Mouse (Mus musculus) kidney, embryonic 16.5 days (tissue): Measurements from ENCODE around the gene Oaz2. TPM values are rescaled to one million over a fixed set of nuclear protein-coding genes. Genes with fewer than 3 reads are reported as not detected.

Experiments
- ATAC-seq: fragments of 200-750 bp; cut with Nextera tagmentation; 2 replicates; pipeline ENCODE4 v1.8.0; 2017; ENCODE audit warnings: moderate TSS enrichment; ENCODE audit not compliant: low FRiP score, low TSS enrichment
- H3K27ac ChIP-seq: fragments of 300-500 bp; sonication (generic); 2 replicates; pipeline ENCODE4 v1.5.1; 2014; ENCODE audit warnings: low read length
- H3K27me3 ChIP-seq: fragments of 300-500 bp; sonication (generic); 2 replicates; pipeline ENCODE4 v1.6.1; 2014; ENCODE audit warnings: low read length, control low read depth, mixed read lengths; ENCODE audit not compliant: insufficient read depth
- H3K36me3 ChIP-seq: fragments of 300-500 bp; sonication (generic); 2 replicates; pipeline ENCODE4 v1.6.1; 2014; ENCODE audit warnings: low read length, control low read depth, mixed read lengths; ENCODE audit not compliant: insufficient read depth
- H3K4me1 ChIP-seq: fragments of 300-500 bp; sonication (generic); 2 replicates; pipeline ENCODE4 v1.6.1; 2014; ENCODE audit warnings: low read length, control low read depth, mixed read lengths; ENCODE audit not compliant: insufficient read depth
- H3K4me2 ChIP-seq: fragments of 300-500 bp; sonication (generic); replicated peaks from 2 replicates; pipeline ENCODE4 v1.6.1; 2014; ENCODE audit warnings: low read depth, low read length
- H3K4me3 ChIP-seq: fragments of 300-500 bp; sonication (generic); 2 replicates; pipeline ENCODE4 v1.5.1; 2014; ENCODE audit warnings: mild to moderate bottlenecking, low read length
- H3K9ac ChIP-seq: fragments of 300-500 bp; sonication (generic); replicated peaks from 2 replicates; pipeline ENCODE4 v1.6.1; 2014; ENCODE audit warnings: low read length
- H3K9me3 ChIP-seq: fragments of 300-500 bp; sonication (generic); 2 replicates; pipeline ENCODE4 v1.6.1; 2016; ENCODE audit warnings: low read length, control low read depth
- WGBS: fragments of 180-500 bp; shearing (Covaris S2); extraction: QIAGEN DNeasy Blood & Tissue Kit; methylation state at CpG from one replicate; pipeline ENCODE4 v1.1.7; 2014; 5-methylcytosine and 5-hydroxymethylcytosine counted together
- polyA plus RNA-seq: library from polyadenylated mRNA; unstranded; fragments of >200 nt; fragmentation: Nextera tagmentation; extraction: Ambion mirVana; gene quantifications from 2 replicates; pipeline ENCODE4 v1.2.1, GENCODE M21; 2015

The Oaz2 gene
- polyA plus RNA-seq, 1 experiment from 2014 or later = 362 TPM

DNA sequence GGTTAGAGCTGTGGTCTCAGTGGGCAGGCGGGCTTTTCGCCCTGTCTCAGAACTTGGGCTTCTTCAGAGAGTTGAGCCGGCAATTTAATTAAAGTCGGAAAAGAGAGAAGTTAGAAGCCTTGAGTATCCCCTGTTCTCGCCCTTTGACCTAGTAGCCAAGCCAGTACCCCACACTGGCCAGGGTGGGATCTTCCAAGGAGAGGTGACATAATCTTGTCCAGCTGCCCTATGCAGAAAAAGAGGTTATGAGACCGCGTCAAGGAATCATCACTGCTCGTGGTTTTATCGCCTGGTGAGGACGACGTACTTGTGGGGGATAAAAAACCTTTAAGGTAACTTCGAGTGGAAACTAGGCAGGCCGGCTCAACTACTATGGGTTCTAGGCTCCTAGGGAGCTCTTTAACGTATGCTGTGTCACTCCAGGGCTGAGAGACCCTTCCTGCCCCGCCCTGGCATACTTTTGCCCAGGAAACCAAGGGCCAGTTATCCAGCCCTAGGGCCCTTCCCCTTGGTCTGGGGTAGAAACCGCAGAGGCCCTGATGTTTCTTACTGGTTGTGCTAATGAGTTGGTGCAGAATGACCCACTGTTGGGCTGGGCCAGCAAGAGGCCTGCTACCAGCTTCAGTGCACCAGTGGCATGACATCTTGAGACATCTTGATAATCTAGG lies 36.3 kb upstream of the Oaz2 start:
- no peak for ATAC-seq
- Histone ChIP-seq H3K36me3 (no peaks in the 10 kb centered on the region), H3K4me3 (peak overlapping the region; percentile 65), H3K4me2 (peak overlapping the region; percentile 99), H3K27me3 (peaks cover 14% of the 10 kb centered on the region), H3K9ac (peak overlapping the region; percentile 82), H3K4me1 (peaks cover 12% of the 10 kb centered on the region; the same call in 1 of the 2 replicates), H3K27ac (no peak overlapping the region), H3K9me3 (no peaks in the 10 kb centered on the region)
- WGBS = 38% methylated on average over 16 of the region's 16 CpGs

DNA sequence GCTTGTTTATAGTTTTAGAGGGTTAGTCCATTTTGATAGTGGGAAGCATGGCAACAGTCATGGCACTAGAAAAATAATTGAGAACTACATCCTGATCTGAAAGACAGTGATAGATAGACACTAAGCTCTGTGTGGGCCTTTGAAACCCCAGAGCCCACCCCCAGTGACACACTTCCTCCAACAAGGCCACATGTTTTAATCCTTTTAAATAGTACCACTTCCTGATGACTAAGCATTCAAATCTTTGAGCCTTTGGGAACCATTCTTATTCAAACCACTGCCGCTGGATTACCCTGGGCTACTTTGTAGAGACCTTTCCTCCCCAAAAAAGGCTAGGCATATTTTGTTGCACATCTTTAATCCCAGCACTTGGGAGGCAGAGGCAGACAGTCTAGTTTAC lies 32.0 kb upstream of the Oaz2 start:
- Histone ChIP-seq H3K4me1 (peaks cover 31% of the 10 kb centered on the region), H3K4me3 (no peak overlapping the region), H3K9me3 (no peaks in the 10 kb centered on the region), H3K9ac (no peak overlapping the region), H3K36me3 (no peaks in the 10 kb centered on the region), H3K4me2 (no peak overlapping the region), H3K27me3 (peaks cover 6% of the 10 kb centered on the region; the same call in 1 of the 2 replicates), H3K27ac (no peak overlapping the region)
- no peak for ATAC-seq
- 91% methylated on average over 1 of the region's 1 CpGs for WGBS

DNA sequence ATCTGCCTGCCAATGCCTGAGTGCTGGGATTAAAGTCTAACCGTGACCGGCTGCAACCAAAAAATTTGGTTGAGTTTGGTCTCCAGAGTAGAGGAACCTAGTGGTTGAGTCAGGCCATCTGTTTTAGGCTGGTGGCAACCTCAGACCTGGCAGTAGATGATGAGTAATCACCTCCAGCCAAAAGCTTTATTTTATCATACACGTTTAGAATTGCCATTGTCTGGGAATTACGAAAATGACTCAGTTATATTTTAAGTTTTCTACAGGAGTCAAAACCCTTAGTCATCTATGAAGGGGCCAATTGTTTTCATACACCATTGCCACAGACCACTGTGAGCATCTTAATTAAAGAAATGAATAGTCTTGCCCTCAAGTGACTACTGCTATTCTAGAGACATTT lies 30.9 kb upstream of the Oaz2 start:
- no peaks in the 10 kb centered on the region; the same call in 1 of the 2 replicates for H3K27me3 ChIP-seq
- WGBS = 90% methylated on average over 4 of the region's 4 CpGs
- no peak for ATAC-seq
- no peak overlapping the region for H3K9ac ChIP-seq
- H3K36me3 ChIP-seq = no peaks in the 10 kb centered on the region
- H3K4me1 ChIP-seq = peaks cover 38% of the 10 kb centered on the region
- no peak overlapping the region for H3K27ac ChIP-seq
- H3K4me3 ChIP-seq = no peak overlapping the region
- H3K9me3 ChIP-seq = no peaks in the 10 kb centered on the region
- H3K4me2 ChIP-seq = no peak overlapping the region

DNA sequence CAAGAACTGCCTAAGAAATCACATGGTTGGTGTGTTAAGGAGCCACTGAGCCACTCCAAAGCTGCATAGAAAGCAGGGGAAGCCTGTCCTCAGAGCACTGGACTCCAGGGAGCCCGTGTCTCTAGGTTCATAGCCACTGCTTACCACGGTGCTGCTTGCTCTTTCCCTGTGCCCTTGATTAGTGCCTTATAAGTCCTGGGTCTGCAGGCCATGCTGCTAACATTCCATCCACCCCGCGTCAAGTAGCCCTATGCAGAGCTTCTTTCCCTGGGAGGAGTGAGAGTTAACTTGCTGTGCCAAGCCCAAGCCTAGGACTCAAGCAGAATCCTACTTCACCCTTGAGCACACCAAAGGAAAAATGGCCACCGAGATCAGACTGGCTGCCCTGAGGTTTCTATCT lies 28.7 kb upstream of the Oaz2 start:
- Histone ChIP-seq H3K36me3 (no peaks in the 10 kb centered on the region), H3K4me3 (no peak overlapping the region), H3K4me1 (peaks cover 41% of the 10 kb centered on the region), H3K27me3 (no peaks in the 10 kb centered on the region), H3K27ac (peak overlapping the region; percentile 56), H3K9ac (no peak overlapping the region), H3K9me3 (no peaks in the 10 kb centered on the region), H3K4me2 (no peak overlapping the region)
- ATAC-seq = 0 out of 2 replicates have a peak, but pooled peaks have one; percentile 27
- 48% methylated on average over 5 of the region's 5 CpGs for WGBS

DNA sequence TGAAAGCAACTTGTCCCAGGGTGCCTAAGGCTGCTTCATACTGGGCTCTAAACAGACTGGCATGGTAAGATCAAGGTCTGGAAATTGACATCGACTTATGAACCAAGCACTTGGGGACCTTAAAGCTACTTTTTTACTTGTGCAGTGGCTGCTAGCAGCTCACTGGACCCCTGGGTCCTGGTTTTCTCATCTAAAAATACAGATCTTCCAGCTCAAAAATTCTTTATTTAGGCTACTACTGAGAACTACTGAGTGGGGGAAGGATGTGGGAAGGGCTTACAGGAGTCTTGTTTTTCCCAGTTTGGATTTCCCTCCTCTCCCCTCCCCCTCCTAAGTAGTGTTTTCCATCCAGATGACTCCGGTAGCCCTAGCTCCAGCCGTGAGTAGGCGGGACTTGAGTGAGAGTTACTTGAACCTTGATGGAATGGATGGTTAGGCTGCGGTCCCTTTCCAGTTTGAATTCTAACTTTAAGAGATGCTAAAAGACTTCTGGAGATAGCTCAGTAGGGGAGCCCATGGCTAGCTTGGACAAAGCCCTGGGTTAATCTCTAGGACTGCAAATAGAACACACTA lies 26.9 kb upstream of the Oaz2 start:
- Histone ChIP-seq H3K27me3 (no peaks in the 10 kb centered on the region), H3K36me3 (no peaks in the 10 kb centered on the region), H3K27ac (peak overlapping the region; percentile 34; the same call in 1 of the 2 replicates), H3K4me2 (peak overlapping the region; percentile 32), H3K4me3 (no peak overlapping the region), H3K9ac (no peak overlapping the region), H3K4me1 (peaks cover 47% of the 10 kb centered on the region), H3K9me3 (no peaks in the 10 kb centered on the region)
- 7% methylated on average over 5 of the region's 5 CpGs for WGBS
- ATAC-seq = no peak

DNA sequence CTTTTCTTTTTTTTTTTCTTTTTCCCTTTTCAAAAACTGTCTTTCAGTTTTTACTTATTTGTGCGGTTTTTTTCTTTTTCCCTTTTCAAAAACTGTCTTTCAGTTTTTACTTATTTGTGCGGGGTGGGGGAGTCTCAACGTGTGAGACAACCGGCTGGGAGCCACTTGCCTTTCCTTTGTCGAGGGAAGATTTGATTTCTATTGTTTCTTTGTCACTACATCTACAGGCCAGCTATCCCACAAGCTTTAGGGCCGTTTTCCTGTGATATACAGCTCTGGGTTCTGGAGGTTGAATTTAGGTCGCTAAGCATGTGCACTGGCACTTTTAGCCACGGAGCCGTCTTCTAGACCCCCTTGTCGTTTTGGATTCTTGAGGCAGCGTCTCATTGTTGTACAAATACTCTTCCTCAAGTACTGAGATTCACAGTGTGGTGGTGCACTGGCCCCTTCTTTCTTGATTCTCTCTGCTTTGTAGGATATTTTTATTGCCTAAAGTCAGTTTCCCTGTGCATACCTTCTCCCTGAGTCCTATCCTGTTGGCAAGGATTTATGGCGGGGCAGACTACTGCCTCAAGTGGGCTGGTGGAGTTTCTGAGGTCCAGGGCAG lies 26.3 kb upstream of the Oaz2 start:
- Histone ChIP-seq H3K36me3 (no peaks in the 10 kb centered on the region), H3K4me1 (peaks cover 52% of the 10 kb centered on the region), H3K9ac (no peak overlapping the region), H3K27me3 (no peaks in the 10 kb centered on the region), H3K4me2 (peak overlapping the region; percentile 6), H3K9me3 (no peaks in the 10 kb centered on the region), H3K27ac (no peak overlapping the region), H3K4me3 (no peak overlapping the region)
- 10% methylated on average over 12 of the region's 12 CpGs for WGBS
- no peak for ATAC-seq

DNA sequence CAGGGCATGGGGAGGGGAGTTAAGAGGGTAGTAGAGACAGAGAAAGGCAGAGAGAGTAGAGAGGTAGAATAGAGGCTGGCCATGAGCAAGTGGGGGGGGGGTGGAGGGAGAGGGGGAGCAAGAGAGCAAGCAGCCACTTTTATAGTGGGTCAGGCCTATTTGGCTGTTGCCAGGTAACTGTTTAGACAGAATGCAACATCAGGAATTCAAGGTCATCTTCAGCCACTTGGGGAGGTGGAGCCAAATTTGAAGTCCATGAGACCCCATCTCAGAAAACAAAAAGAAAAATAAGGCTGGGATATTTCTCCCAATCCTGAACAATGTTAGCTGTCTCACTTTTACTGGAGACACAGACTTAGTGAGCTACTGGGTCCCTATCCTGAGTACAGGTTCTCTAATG lies 25.3 kb upstream of the Oaz2 start:
- peaks cover 52% of the 10 kb centered on the region for H3K4me1 ChIP-seq
- no peak overlapping the region for H3K4me3 ChIP-seq
- no peak overlapping the region for H3K9ac ChIP-seq
- no peaks in the 10 kb centered on the region for H3K9me3 ChIP-seq
- no peak overlapping the region for H3K4me2 ChIP-seq
- H3K27ac ChIP-seq = no peak overlapping the region
- H3K36me3 ChIP-seq = no peaks in the 10 kb centered on the region
- ATAC-seq = no peak
- no peaks in the 10 kb centered on the region for H3K27me3 ChIP-seq

DNA sequence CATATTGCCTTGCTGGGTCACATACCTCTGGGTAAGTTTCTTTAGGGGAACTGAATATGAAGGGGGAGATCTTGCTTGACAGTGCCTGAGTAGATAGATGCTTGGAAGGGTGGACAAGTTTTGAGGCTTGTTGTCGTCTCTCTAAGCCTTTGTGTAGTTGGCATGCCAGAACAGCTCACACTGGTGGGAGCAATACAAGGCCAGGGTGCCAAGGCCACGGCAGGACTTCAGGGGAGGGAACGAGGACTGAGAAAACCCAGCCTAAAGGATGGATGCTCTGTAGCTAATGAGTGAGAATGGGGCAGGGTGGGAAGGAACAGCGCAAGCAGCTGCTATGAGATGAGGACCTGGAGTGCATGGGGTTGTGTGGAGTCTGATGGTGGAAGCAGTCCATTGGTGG lies 22.8 kb upstream of the Oaz2 start:
- Histone ChIP-seq H3K36me3 (no peaks in the 10 kb centered on the region), H3K27me3 (no peaks in the 10 kb centered on the region), H3K4me2 (no peak overlapping the region), H3K4me3 (no peak overlapping the region), H3K27ac (no peak overlapping the region), H3K9me3 (no peaks in the 10 kb centered on the region), H3K4me1 (peaks cover 36% of the 10 kb centered on the region), H3K9ac (no peak overlapping the region)
- WGBS = 88% methylated on average over 4 of the region's 4 CpGs
- ATAC-seq = no peak

DNA sequence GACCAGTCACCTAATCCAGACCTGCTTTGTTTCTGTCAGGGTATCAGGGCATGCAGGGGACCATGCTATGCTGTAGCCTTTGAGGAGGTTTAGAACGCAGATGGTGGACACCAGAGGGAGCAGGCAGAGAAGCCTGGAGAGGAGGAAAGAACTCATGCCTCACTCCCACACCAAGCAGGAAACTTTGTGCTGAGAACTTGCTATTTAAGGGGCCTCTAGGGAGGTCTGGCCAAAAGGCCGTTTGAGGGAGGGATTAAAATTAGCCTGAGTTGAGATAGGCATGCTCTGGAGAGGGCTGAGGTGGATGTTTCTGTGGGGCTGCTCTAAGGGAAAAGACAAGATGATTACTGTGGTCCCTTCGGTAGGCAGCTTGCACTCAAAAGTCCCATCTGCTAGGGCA lies 21.8 kb upstream of the Oaz2 start:
- Histone ChIP-seq H3K4me3 (no peak overlapping the region), H3K9ac (peak overlapping the region; percentile 41; the same call in 1 of the 2 replicates), H3K27me3 (no peaks in the 10 kb centered on the region), H3K9me3 (no peaks in the 10 kb centered on the region), H3K4me1 (peaks cover 36% of the 10 kb centered on the region), H3K36me3 (no peaks in the 10 kb centered on the region), H3K4me2 (no peak overlapping the region), H3K27ac (peak overlapping the region; percentile 72)
- no peak for ATAC-seq
- WGBS = 33% methylated on average over 3 of the region's 3 CpGs

DNA sequence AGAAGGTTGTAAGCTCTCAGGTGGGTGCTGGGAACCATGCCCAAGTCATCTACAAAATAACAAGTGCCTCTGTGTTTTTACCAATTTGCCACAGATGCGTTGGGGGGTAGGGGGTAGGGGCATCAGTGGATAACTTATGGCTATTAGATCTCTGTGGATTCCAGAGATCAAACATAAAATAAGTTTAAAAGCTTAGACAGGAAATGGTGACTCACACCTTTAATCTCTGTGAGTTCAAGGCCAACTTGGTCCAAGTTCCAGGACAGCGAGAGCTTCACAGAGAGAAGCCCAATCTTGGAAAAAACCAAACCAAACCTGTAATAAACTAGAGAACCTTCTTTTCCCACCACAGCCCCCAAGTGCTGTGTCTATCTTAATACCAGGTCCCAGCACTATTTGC lies 21.0 kb upstream of the Oaz2 start:
- Histone ChIP-seq H3K9ac (no peak overlapping the region), H3K9me3 (no peaks in the 10 kb centered on the region), H3K36me3 (no peaks in the 10 kb centered on the region), H3K4me2 (no peak overlapping the region), H3K27ac (no peak overlapping the region), H3K4me1 (peaks cover 32% of the 10 kb centered on the region), H3K27me3 (no peaks in the 10 kb centered on the region), H3K4me3 (no peak overlapping the region)
- WGBS = 83% methylated on average over 2 of the region's 2 CpGs
- no peak for ATAC-seq
